ENCODE assay signal across 8 mouse cellular contexts in genomic region chr5:122050017-122050831, GRCm38 (mm10). TPM values are rescaled to one million over a fixed set of nuclear protein-coding genes. Genes with fewer than 3 reads are reported as not detected.
A peak's percentile ranks its signal among the peaks of the same experiment; 100 is the strongest.
DNase-seq lines count a peak whose midpoint lies in the region; ATAC-seq and TF ChIP-seq lines count a peak whose summit lies in the region.

TSS of gene Cux2 (minus strand) at chr5:122050102.

- H3K36me3 ChIP-seq in MEL (ENCODE audit: control insufficient read depth in 1 of 2, insufficient read depth in 2 of 2, low read length in 2 of 2): no peaks in the 10 kb centered on the region
- H3K36me3 ChIP-seq in hindbrain, embryonic 10.5 days: no peaks in the 10 kb centered on the region
- H3K36me3 ChIP-seq in lung, embryonic 15.5 days: no peaks in the 10 kb centered on the region

- peak within 1 kb of the TSS; percentile 86 for H3K4me2 ChIP-seq in lung, embryonic 15.5 days

- peak in 1 of 2 experiments; percentile 62; a peak in 2 of 4 replicates for TF ChIP-seq POLR2A in MEL (IDR thresholded peaks at IDR 0.05; ENCODE audit: control insufficient read depth in 1 of 2, insufficient read depth in 1 of 2, low read depth in 1 of 2, low read length in 2 of 2, poor library complexity in 1 of 2)

- peak within 1 kb of the TSS; percentile 68 for H3K27ac ChIP-seq in MEL (ENCODE audit: control insufficient read depth, low read depth, low read length)
- H3K27ac ChIP-seq in hindbrain, embryonic 10.5 days: peak within 1 kb of the TSS; percentile 95
- H3K27ac ChIP-seq in lung, embryonic 15.5 days: peak within 1 kb of the TSS; percentile 57; the same call in 1 of the 2 replicates

- no peak for TF ChIP-seq RAD21 in MEL (IDR thresholded peaks at IDR 0.05; ENCODE audit: low read depth, low read length)

- under 1% methylated on average over 90 of the region's 90 CpGs for WGBS in hindbrain, embryonic 10.5 days
- WGBS in lung, embryonic 15.5 days: under 1% methylated on average over 88 of the region's 90 CpGs

- H3K4me1 ChIP-seq in MEL (ENCODE audit: control insufficient read depth in 1 of 2, insufficient read depth in 2 of 2, low read length in 2 of 2): no peaks in the 10 kb centered on the region
- peaks cover 65% of the 10 kb centered on the region for H3K4me1 ChIP-seq in hindbrain, embryonic 10.5 days (replicated peaks)
- H3K4me1 ChIP-seq in lung, embryonic 15.5 days: peaks cover 16% of the 10 kb centered on the region

- peak within 1 kb of the TSS; percentile 57 to 74 for H3K4me3 ChIP-seq in MEL (ENCODE audit: control insufficient read depth in 1 of 2, insufficient read depth in 1 of 2, low read depth in 2 of 2, low read length in 2 of 2)
- H3K4me3 ChIP-seq in hindbrain, embryonic 10.5 days: peak within 1 kb of the TSS; percentile 78
- H3K4me3 ChIP-seq in lung, embryonic 15.5 days: peak within 1 kb of the TSS; percentile 81

- no peaks in the 10 kb centered on the region for H3K27me3 ChIP-seq in MEL (ENCODE audit: control insufficient read depth in 1 of 2, insufficient read depth in 2 of 2, low read length in 2 of 2)
- peaks cover 85% of the 10 kb centered on the region for H3K27me3 ChIP-seq in hindbrain, embryonic 10.5 days (ENCODE audit: insufficient read depth, poor library complexity, severe bottlenecking)
- peaks cover 86% of the 10 kb centered on the region for H3K27me3 ChIP-seq in lung, embryonic 15.5 days

- DNase-seq in MEL (ENCODE audit: low read depth, low spot score): peak; percentile 78
- peak; percentile 76 for DNase-seq in cerebellum, adult 8-10 months
- DNase-seq in hindbrain, embryonic 10.5 days (ENCODE audit: low spot score): peak; percentile 82
- peak; percentile 69 to 74 for DNase-seq in layer of hippocampus, postnatal 10 days (ENCODE audit: low spot score in 2 of 2)
- DNase-seq in ovary, adult 18-20 months (ENCODE audit: low spot score): peak; percentile 71
- DNase-seq in thymus, postnatal 14 days: peak; percentile 61

- peak; percentile 27; the same call in 1 of the 2 replicates for ATAC-seq in frontal cortex, adult (ENCODE audit: low TSS enrichment)
- peak; percentile 91 for ATAC-seq in lung, embryonic 15.5 days (ENCODE audit: borderline replicate concordance, extremely low read depth, low FRiP score, low TSS enrichment)

- TF ChIP-seq EP300 in MEL (IDR thresholded peaks at IDR 0.05; ENCODE audit: low read depth in 1 of 2, low read length in 2 of 2): no peak

- H3K9ac ChIP-seq in MEL (ENCODE audit: control insufficient read depth, low read depth, low read length, poor library complexity, severe bottlenecking): peak within 1 kb of the TSS; percentile 88
- H3K9ac ChIP-seq in lung, embryonic 15.5 days: peak within 1 kb of the TSS; percentile 63

- H3K9me3 ChIP-seq in MEL (replicated peaks; ENCODE audit: insufficient read depth, low read length): no peaks in the 10 kb centered on the region
- no peaks in the 10 kb centered on the region for H3K9me3 ChIP-seq in hindbrain, embryonic 10.5 days
- H3K9me3 ChIP-seq in lung, embryonic 15.5 days: no peaks in the 10 kb centered on the region

- peaks cover 2% of the 10 kb centered on the region; the same call in 1 of the 2 replicates for H3K79me2 ChIP-seq in MEL (ENCODE audit: control insufficient read depth, insufficient read depth, low read length, poor library complexity)

- peak; percentile 41 to 77 (median 61); a peak in 5 of 6 replicates for TF ChIP-seq CTCF in MEL (IDR thresholded peaks at IDR 0.05 in 2 of 3, conservative IDR thresholded peaks at IDR 0.05 in 1 of 3; ENCODE audit: control insufficient read depth in 1 of 3, insufficient read depth in 1 of 3, low read depth in 2 of 3, low read length in 3 of 3, poor library complexity in 1 of 3, severe bottlenecking in 1 of 3)

TF ChIP-seq in MEL, 35 proteins besides CTCF, POLR2A, EP300 and RAD21:
- TF ChIP-seq NELFE (IDR thresholded peaks at IDR 0.05; ENCODE audit: low read depth, low read length): 0 out of 2 replicates have a peak, but pooled peaks have one; percentile 26
- TF ChIP-seq TCF12 (IDR thresholded peaks at IDR 0.05; ENCODE audit: low read depth, low read length): no peak

RNA-seq across cellular contexts. Expression of gene Cux2, which starts in this region (rescaled TPM):
- 1.2 and 1.4 TPM in 2 replicates for total RNA-seq in MEL (2012; rRNA removed)
- polyA plus RNA-seq in MEL (2012; ENCODE audit: insufficient read depth in 1 of 2, insufficient read length in 2 of 2, low read depth in 1 of 2, low replicate concordance in 2 of 2, missing spikeins in 1 of 2): 1 to 10 TPM in 1 of 2 experiments, not detected in 1; 3.5 TPM
- 4.5 and 12.0 TPM in 2 replicates for polyA plus RNA-seq in hindbrain, embryonic 10.5 days (2016; fragmentation: Nextera tagmentation; extraction: Ambion mirVana)
- 10 to 100 TPM; 35.5 to 40.1 TPM for total RNA-seq in layer of hippocampus, postnatal 10 days (2021)
- 2.4 and 3.6 TPM in 2 replicates for polyA plus RNA-seq in lung, embryonic 15.5 days (2015; fragmentation: Nextera tagmentation; extraction: Ambion mirVana)

Comparison
In these comparisons a context has a peak if more than half of its experiments do, and no peak if none do; other contexts are left out.
1. Peak in every context shown above with its lines: DNase-seq, ATAC-seq, H3K4me3 ChIP-seq and H3K27ac ChIP-seq.
2. RNA of gene Cux2 (total RNA-seq): 35.5 to 40.1 TPM in layer of hippocampus, postnatal 10 days; 1.2 to 1.4 TPM in MEL; every median in the first group is over 10 times any median in the second.